Mouse (Mus musculus): ENCODE measurements around the gene Notch4. TPM values are rescaled to one million over a fixed set of nuclear protein-coding genes. Genes with fewer than 3 reads are reported as not detected.

Notch4 gene
- total and polyA plus RNA-seq, 2 experiments from 2014 or later: 6.8 to 43.2 TPM

DNA sequence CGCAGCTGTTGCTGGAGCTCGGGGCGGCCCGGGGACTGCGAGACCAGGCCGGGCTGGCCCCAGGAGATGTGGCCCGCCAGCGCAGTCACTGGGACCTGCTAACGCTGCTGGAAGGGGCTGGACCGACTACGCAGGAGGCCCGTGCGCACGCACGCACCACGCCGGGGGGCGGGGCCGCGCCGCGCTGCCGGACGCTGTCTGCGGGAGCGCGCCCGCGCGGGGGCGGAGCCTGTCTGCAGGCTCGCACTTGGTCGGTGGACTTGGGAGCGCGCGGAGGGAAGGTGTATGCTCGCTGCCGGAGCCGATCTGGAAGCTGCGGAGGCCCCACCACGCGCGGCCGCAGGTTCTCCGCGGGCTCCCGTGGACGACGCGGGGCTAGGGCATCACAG lies 23.3 kb downstream of the Notch4 start:
- TF ChIP-seq CTCF (IDR thresholded peaks at IDR 0.05; ENCODE audit: low read depth): no peak
- no peak for TF ChIP-seq EP300 (IDR thresholded peaks at IDR 0.05; ENCODE audit: low read depth)
- peak overlapping the region; percentile 83 for H3K9ac ChIP-seq (replicated peaks; ENCODE audit: low read depth, low read length)
- ATAC-seq (ENCODE audit: insufficient read depth, low read depth): peak; percentile 86
- H3K27ac ChIP-seq (ENCODE audit: low read depth): peak overlapping the region; percentile 88
- H3K27me3 ChIP-seq (ENCODE audit: control insufficient read depth, insufficient read depth, low read length): no peaks in the 10 kb centered on the region
- H3K4me3 ChIP-seq (ENCODE audit: low read depth, low read length): peak overlapping the region; percentile 63
- no peaks in the 10 kb centered on the region for H3K9me3 ChIP-seq (replicated peaks; ENCODE audit: control insufficient read depth, low read length)
- DNase-seq (ENCODE audit: low spot score): peak; percentile 85
- H3K4me1 ChIP-seq (ENCODE audit: control insufficient read depth, insufficient read depth): peaks cover 25% of the 10 kb centered on the region
- no peaks in the 10 kb centered on the region for H3K36me3 ChIP-seq (replicated peaks; ENCODE audit: control insufficient read depth, insufficient read depth, low read length)
- WGBS: under 1% methylated on average over 50 of the region's 50 CpGs
- H3K4me2 ChIP-seq (ENCODE audit: low read depth, low read length): peak overlapping the region; percentile 79

DNA sequence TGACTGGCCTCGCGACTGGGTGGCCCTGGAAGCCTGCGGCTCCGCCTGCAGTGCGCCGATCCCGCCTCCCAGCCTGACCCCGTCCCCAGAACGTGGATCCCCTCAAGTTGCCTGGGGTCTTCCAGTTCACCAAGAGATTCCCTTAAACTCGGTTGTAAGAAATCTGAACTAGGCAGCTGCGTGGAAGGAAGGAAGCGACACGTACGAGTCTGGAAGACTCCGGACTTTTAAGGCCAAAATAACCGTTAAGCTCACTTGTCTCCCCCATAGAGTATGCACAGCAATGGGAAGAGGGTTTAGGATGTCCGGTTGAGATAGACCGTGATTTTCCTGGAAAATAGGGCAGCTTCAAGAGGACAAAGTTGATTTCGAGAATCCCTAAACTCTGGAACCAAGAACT lies 23.7 kb downstream of the Notch4 start:
- ATAC-seq (ENCODE audit: insufficient read depth, low read depth) (no peak), DNase-seq (ENCODE audit: low spot score) (no peak)
- H3K9ac ChIP-seq (replicated peaks; ENCODE audit: low read depth, low read length): peak overlapping the region; percentile 83
- H3K4me2 ChIP-seq (ENCODE audit: low read depth, low read length): peak overlapping the region; percentile 79
- no peaks in the 10 kb centered on the region for H3K9me3 ChIP-seq (replicated peaks; ENCODE audit: control insufficient read depth, low read length)
- no peaks in the 10 kb centered on the region for H3K27me3 ChIP-seq (ENCODE audit: control insufficient read depth, insufficient read depth, low read length)
- no peaks in the 10 kb centered on the region for H3K36me3 ChIP-seq (replicated peaks; ENCODE audit: control insufficient read depth, insufficient read depth, low read length)
- peaks cover 25% of the 10 kb centered on the region for H3K4me1 ChIP-seq (ENCODE audit: control insufficient read depth, insufficient read depth)
- H3K4me3 ChIP-seq (ENCODE audit: low read depth, low read length): peak overlapping the region; percentile 63
- TF ChIP-seq EP300 (IDR thresholded peaks at IDR 0.05; ENCODE audit: low read depth) (0 out of 2 replicates have a peak, but pooled peaks have one; percentile 35), CTCF (IDR thresholded peaks at IDR 0.05; ENCODE audit: low read depth) (no peak)
- under 1% methylated on average over 19 of the region's 19 CpGs for WGBS
- peak overlapping the region; percentile 88 for H3K27ac ChIP-seq (ENCODE audit: low read depth)

DNA sequence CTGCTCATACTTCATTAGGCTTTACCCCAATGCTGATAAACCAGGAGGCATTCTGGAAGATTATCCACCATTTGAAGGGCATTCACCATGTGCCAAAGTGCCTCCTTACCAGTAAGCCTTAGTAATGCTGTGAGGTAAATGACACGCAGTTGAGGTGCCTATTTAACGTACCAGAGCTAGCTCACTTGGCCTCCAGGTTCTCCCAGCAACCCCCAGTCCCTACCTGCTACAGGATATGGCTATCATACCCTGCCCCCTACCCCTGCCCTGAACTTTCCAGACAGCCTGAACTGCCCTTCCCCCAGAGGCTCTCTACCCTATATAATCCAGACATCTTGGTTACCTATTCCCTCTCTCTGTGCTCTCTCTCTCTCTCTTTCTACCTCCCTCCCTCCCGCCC lies 24.7 kb downstream of the Notch4 start:
- H3K4me2 ChIP-seq (ENCODE audit: low read depth, low read length): peak overlapping the region; percentile 79; the same call in 1 of the 2 replicates
- ATAC-seq (ENCODE audit: insufficient read depth, low read depth) (no peak), DNase-seq (ENCODE audit: low spot score) (no peak)
- H3K27me3 ChIP-seq (ENCODE audit: control insufficient read depth, insufficient read depth, low read length): no peaks in the 10 kb centered on the region
- H3K4me1 ChIP-seq (ENCODE audit: control insufficient read depth, insufficient read depth): peaks cover 28% of the 10 kb centered on the region
- no peaks in the 10 kb centered on the region for H3K36me3 ChIP-seq (replicated peaks; ENCODE audit: control insufficient read depth, insufficient read depth, low read length)
- H3K9ac ChIP-seq (replicated peaks; ENCODE audit: low read depth, low read length): no peak overlapping the region
- H3K27ac ChIP-seq (ENCODE audit: low read depth): peak overlapping the region; percentile 93; the same call in 1 of the 2 replicates
- 70% methylated on average over 3 of the region's 3 CpGs for WGBS
- TF ChIP-seq EP300 (IDR thresholded peaks at IDR 0.05; ENCODE audit: low read depth) (no peak), CTCF (IDR thresholded peaks at IDR 0.05; ENCODE audit: low read depth) (no peak)
- no peak overlapping the region for H3K4me3 ChIP-seq (ENCODE audit: low read depth, low read length)
- no peaks in the 10 kb centered on the region for H3K9me3 ChIP-seq (replicated peaks; ENCODE audit: control insufficient read depth, low read length)

GRCm38 (mm10) chr17:34589206-34589605 lies 25.1 kb downstream of the Notch4 start:
- Histone ChIP-seq H3K9me3 (replicated peaks; ENCODE audit: control insufficient read depth, low read length) (no peaks in the 10 kb centered on the region), H3K36me3 (replicated peaks; ENCODE audit: control insufficient read depth, insufficient read depth, low read length) (no peaks in the 10 kb centered on the region), H3K4me3 (ENCODE audit: low read depth, low read length) (peak overlapping the region; percentile 34; the same call in 1 of the 2 replicates), H3K4me1 (ENCODE audit: control insufficient read depth, insufficient read depth) (peaks cover 32% of the 10 kb centered on the region), H3K27ac (ENCODE audit: low read depth) (peak overlapping the region; percentile 93), H3K27me3 (ENCODE audit: control insufficient read depth, insufficient read depth, low read length) (no peaks in the 10 kb centered on the region), H3K4me2 (ENCODE audit: low read depth, low read length) (peak overlapping the region; percentile 79), H3K9ac (replicated peaks; ENCODE audit: low read depth, low read length) (no peak overlapping the region)
- TF ChIP-seq CTCF (IDR thresholded peaks at IDR 0.05; ENCODE audit: low read depth) (no peak), EP300 (IDR thresholded peaks at IDR 0.05; ENCODE audit: low read depth) (no peak)
- ATAC-seq (ENCODE audit: insufficient read depth, low read depth) (no peak), DNase-seq (ENCODE audit: low spot score) (no peak)
- WGBS: 37% methylated on average over 7 of the region's 7 CpGs

GRCm38 (mm10) chr17:34589681-34590101 lies 25.6 kb downstream of the Notch4 start, which contains the start of gene Gpsm3:
Gene Gpsm3, plus strand, starts transcription at chr17:34589806.
- Histone ChIP-seq H3K27ac (ENCODE audit: low read depth) (peak within 1 kb of the TSS; percentile 93), H3K27me3 (ENCODE audit: control insufficient read depth, insufficient read depth, low read length) (no peaks in the 10 kb centered on the region), H3K4me3 (ENCODE audit: low read depth, low read length) (peak within 1 kb of the TSS; percentile 34; the same call in 1 of the 2 replicates), H3K4me2 (ENCODE audit: low read depth, low read length) (peak within 1 kb of the TSS; percentile 79), H3K4me1 (ENCODE audit: control insufficient read depth, insufficient read depth) (peaks cover 36% of the 10 kb centered on the region), H3K9ac (replicated peaks; ENCODE audit: low read depth, low read length) (peak within 1 kb of the TSS; percentile 35; the same call in 1 of the 2 replicates), H3K36me3 (replicated peaks; ENCODE audit: control insufficient read depth, insufficient read depth, low read length) (peaks cover 5% of the 10 kb centered on the region), H3K9me3 (replicated peaks; ENCODE audit: control insufficient read depth, low read length) (no peaks in the 10 kb centered on the region)
- DNase-seq (ENCODE audit: low spot score): no peak
- ATAC-seq (ENCODE audit: insufficient read depth, low read depth): no peak
- TF ChIP-seq EP300 (IDR thresholded peaks at IDR 0.05; ENCODE audit: low read depth) (no peak), CTCF (IDR thresholded peaks at IDR 0.05; ENCODE audit: low read depth) (no peak)
- 17% methylated on average over 6 of the region's 7 CpGs for WGBS

Measured in heart, postnatal 0 days (tissue).